Mouse (Mus musculus) cerebellum, adult 11-12 months (tissue): ENCODE measurements around the gene Grasp.
A peak's percentile ranks its signal among the peaks of the same experiment; 100 is the strongest.

Experiments
- DNase-seq: peaks from one replicate; pipeline ENCODE4 v3.0.0; 2022

Grasp gene

GRCm38 (mm10) chr15:101194951-101195823 lies 28.8 kb upstream of the Grasp start:
- DNase-seq = no peak

GRCm38 (mm10) chr15:101196079-101196795 lies 27.8 kb upstream of the Grasp start:
- no peak for DNase-seq

- no peak for DNase-seq
Observed at GRCm38 (mm10) chr15:101196961-101197360, 27.0 kb upstream of the Grasp start.

- DNase-seq = no peak
Observed at GRCm38 (mm10) chr15:101197497-101198179, 26.4 kb upstream of the Grasp start.

- DNase-seq = peak; percentile 69
Observed at GRCm38 (mm10) chr15:101198218-101198617, 25.8 kb upstream of the Grasp start.

GRCm38 (mm10) chr15:101198850-101199249 lies 25.1 kb upstream of the Grasp start:
- DNase-seq = no peak

- peak; percentile 54 for DNase-seq
Observed at GRCm38 (mm10) chr15:101200777-101201295, 23.2 kb upstream of the Grasp start.

- peak; percentile 76 for DNase-seq
Observed at GRCm38 (mm10) chr15:101201414-101201813, 22.6 kb upstream of the Grasp start.

GRCm38 (mm10) chr15:101203673-101204072 lies 20.3 kb upstream of the Grasp start:
- DNase-seq = no peak

- no peak for DNase-seq
Observed at GRCm38 (mm10) chr15:101204781-101205180, 19.2 kb upstream of the Grasp start.

- DNase-seq = peak; percentile 54
Observed at GRCm38 (mm10) chr15:101210228-101210627, 13.8 kb upstream of the Grasp start.

GRCm38 (mm10) chr15:101210998-101211613 lies 12.9 kb upstream of the Grasp start:
- DNase-seq = no peak

GRCm38 (mm10) chr15:101212435-101212834 lies 11.6 kb upstream of the Grasp start:
- no peak for DNase-seq

GRCm38 (mm10) chr15:101215136-101215535 lies 8.9 kb upstream of the Grasp start:
- no peak for DNase-seq

- no peak for DNase-seq
Observed at GRCm38 (mm10) chr15:101216036-101216435, 8.0 kb upstream of the Grasp start.

- DNase-seq = peak; percentile 16
Observed at GRCm38 (mm10) chr15:101220905-101221297, 3.1 kb upstream of the Grasp start.

GRCm38 (mm10) chr15:101221298-101222104 lies 2.5 kb upstream of the Grasp start:
- peak; percentile 83 for DNase-seq

- DNase-seq = peak; percentile 45
Observed at GRCm38 (mm10) chr15:101222897-101223482, 998 bp upstream of the Grasp start.

GRCm38 (mm10) chr15:101223596-101223995 lies 392 bp upstream of the Grasp start:
- DNase-seq = no peak

GRCm38 (mm10) chr15:101224977-101225376 lies 989 bp downstream of the Grasp start:
- no peak for DNase-seq

- peak; percentile 23 for DNase-seq
Observed at GRCm38 (mm10) chr15:101227971-101228370, 4.0 kb downstream of the Grasp start.
